Mouse (Mus musculus) intestine, postnatal 0 days (tissue): ENCODE measurements at regions not wholly inside any gene's neighbourhood (a gene's known extent, or its start where the extent isn't known, plus 50 kb on each side); places are given as distances from the start of the nearest gene placed in this dataset.

Experiments
- ATAC-seq: fragments of 200-750 bp; cut with Nextera tagmentation; 2 replicates; pipeline ENCODE4 v1.8.0; 2017; ENCODE audit warnings: mild to moderate bottlenecking, moderate TSS enrichment, moderate library complexity
- H3K27ac ChIP-seq: fragments of 300-500 bp; sonication (generic); 2 replicates; pipeline ENCODE4 v1.5.1; 2014; ENCODE audit warnings: mild to moderate bottlenecking, low read depth, low read length, moderate library complexity
- H3K27me3 ChIP-seq: fragments of 300-500 bp; sonication (generic); replicated peaks from 2 replicates; pipeline ENCODE4 v1.6.1; 2014; ENCODE audit warnings: low read length, mixed read lengths; ENCODE audit not compliant: control insufficient read depth, insufficient read depth
- H3K36me3 ChIP-seq: fragments of 300-500 bp; sonication (generic); 2 replicates; pipeline ENCODE4 v1.6.1; 2014; ENCODE audit warnings: mild to moderate bottlenecking, moderate library complexity; ENCODE audit not compliant: control insufficient read depth, insufficient read depth
- H3K4me1 ChIP-seq: fragments of 300-500 bp; sonication (generic); replicated peaks from 2 replicates; pipeline ENCODE4 v1.6.1; 2014; ENCODE audit warnings: antibody characterized with exemption, low read length, mixed read lengths; ENCODE audit not compliant: control insufficient read depth, insufficient read depth
- H3K4me2 ChIP-seq: fragments of 300-500 bp; sonication (generic); replicated peaks from 2 replicates; pipeline ENCODE4 v1.6.1; 2014; ENCODE audit warnings: low read depth, mild to moderate bottlenecking, moderate library complexity
- H3K4me3 ChIP-seq: fragments of 300-500 bp; sonication (generic); 2 replicates; pipeline ENCODE4 v1.5.1; 2014; ENCODE audit warnings: low read depth, low read length
- H3K9ac ChIP-seq: fragments of 300-500 bp; sonication (generic); 2 replicates; pipeline ENCODE4 v1.6.1; 2014; ENCODE audit warnings: mild to moderate bottlenecking, low read depth, low read length
- H3K9me3 ChIP-seq: fragments of 300-500 bp; sonication (generic); 2 replicates; pipeline ENCODE4 v1.6.1; 2016; ENCODE audit warnings: mixed run types; ENCODE audit not compliant: control insufficient read depth
- CTCF ChIP-seq: sonication (generic); IDR thresholded peaks from 2 replicates; pipeline ENCODE4 v1.5.1; 2016; ENCODE audit warnings: low read depth, mild to moderate bottlenecking, control low read depth, antibody characterized with exemption, moderate library complexity
- WGBS: fragments of 180-500 bp; shearing (Covaris S2); extraction: QIAGEN DNeasy Blood & Tissue Kit; methylation state at CpG from one replicate; pipeline ENCODE4 v1.1.7; 2014; 5-methylcytosine and 5-hydroxymethylcytosine counted together

- TF ChIP-seq CTCF: no peak
- no peak overlapping the region for H3K27ac ChIP-seq
- H3K4me1 ChIP-seq: no peaks in the 10 kb centered on the region
- no peaks in the 10 kb centered on the region for H3K36me3 ChIP-seq
- no peak overlapping the region for H3K4me3 ChIP-seq
- H3K9me3 ChIP-seq: no peaks in the 10 kb centered on the region
- ATAC-seq: no peak
- H3K27me3 ChIP-seq: no peaks in the 10 kb centered on the region
- H3K9ac ChIP-seq: no peak overlapping the region
- no peak overlapping the region for H3K4me2 ChIP-seq
- 94% methylated on average over 6 of the region's 6 CpGs for WGBS
These were observed 335.9 kb upstream of the Id2 start for GRCm38 (mm10) chr12:25432796-25433195.

DNA sequence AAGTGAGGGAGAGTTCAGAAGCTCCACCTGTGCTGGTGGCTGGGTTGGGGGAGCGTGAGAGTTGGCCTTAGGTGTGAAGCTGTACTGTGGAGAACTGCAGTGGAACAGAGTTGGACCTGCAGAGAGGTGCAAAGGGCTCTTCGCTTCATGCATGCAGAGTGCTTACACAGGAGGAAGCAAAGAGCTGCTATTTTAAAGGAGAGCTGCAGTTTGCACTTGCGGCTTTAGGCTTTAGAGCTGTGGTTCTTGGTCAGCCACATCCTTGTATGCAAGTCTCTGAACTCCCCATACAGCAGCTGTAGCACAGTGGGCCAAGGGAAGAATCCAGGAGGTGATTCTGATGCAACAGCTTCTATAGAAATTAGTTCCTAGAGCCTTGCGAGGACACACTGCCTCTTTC lies 334.0 kb upstream of the Id2 start:
- Histone ChIP-seq H3K9ac (no peak overlapping the region), H3K9me3 (no peaks in the 10 kb centered on the region), H3K4me2 (no peak overlapping the region), H3K4me3 (no peak overlapping the region), H3K27me3 (no peaks in the 10 kb centered on the region), H3K4me1 (no peaks in the 10 kb centered on the region), H3K36me3 (no peaks in the 10 kb centered on the region), H3K27ac (no peak overlapping the region)
- WGBS: 93% methylated on average over 4 of the region's 4 CpGs
- no peak for TF ChIP-seq CTCF
- ATAC-seq: no peak

DNA sequence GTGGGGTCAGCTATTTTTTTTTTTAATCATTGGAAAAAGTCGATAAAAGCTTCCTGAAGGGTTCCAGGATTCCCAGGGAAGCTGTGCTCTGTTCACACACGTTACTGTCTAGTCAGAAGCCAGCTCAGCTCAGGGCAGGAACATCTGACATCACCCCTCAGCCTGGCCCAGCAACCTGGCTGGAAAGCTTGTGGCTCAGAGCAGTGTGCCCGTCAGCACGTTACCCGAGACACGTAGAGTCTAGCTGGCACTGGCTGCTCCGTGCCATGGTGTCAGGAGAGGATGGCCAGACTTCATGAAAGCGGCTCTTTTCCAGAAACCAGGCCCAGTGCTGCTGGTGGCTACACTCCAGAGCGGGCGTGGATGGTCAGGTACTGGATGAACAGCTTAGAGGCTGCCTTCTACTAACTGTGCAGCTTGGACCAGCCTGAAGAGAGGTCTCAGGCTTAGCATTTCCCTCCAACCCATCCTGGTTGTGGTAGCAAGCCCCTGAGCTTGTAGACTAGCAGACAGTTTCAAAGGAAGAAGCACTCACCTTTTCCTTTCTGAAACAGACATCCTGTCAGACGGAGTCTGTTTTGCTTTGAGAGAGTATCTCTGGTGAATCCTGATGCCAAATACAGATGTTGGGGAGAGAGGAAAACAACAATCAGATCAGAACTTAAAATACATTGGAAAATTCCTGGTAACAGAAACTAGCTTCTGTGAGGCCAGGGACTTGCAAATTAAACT lies 331.1 kb upstream of the Id2 start:
- Histone ChIP-seq H3K9ac (no peak overlapping the region), H3K4me1 (no peaks in the 10 kb centered on the region), H3K4me3 (no peak overlapping the region), H3K4me2 (no peak overlapping the region), H3K27me3 (no peaks in the 10 kb centered on the region), H3K27ac (no peak overlapping the region), H3K36me3 (no peaks in the 10 kb centered on the region), H3K9me3 (no peaks in the 10 kb centered on the region)
- no peak for ATAC-seq
- 81% methylated on average over 11 of the region's 11 CpGs for WGBS
- no peak for TF ChIP-seq CTCF

DNA sequence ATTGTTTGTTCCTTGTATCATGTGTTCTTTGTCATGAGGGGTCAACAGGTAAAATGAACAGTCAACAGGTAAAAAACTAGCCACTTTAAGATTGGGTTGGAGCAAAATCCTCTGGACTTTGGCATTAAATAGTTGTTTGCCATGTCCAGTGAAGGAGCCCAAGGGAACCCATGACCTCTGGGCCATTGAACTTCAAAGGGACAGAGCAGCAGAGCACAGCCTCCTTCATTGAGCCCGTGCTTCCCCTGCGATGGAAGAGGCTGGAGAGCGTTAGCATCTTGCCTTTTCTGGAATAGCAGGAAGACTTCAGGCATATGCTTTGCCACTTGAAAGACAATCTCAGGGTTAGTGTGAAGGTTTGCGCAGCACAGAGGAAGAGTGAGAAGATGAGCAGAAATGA lies 320.4 kb upstream of the Id2 start:
- 87% methylated on average over 4 of the region's 4 CpGs for WGBS
- no peak for ATAC-seq

GRCm38 (mm10) chr12:25416571-25416970 lies 319.6 kb upstream of the Id2 start:
- no peak overlapping the region for H3K27ac ChIP-seq
- no peaks in the 10 kb centered on the region for H3K4me1 ChIP-seq
- H3K9me3 ChIP-seq: no peaks in the 10 kb centered on the region
- H3K36me3 ChIP-seq: no peaks in the 10 kb centered on the region
- H3K4me3 ChIP-seq: no peak overlapping the region
- no peak for TF ChIP-seq CTCF
- no peak overlapping the region for H3K9ac ChIP-seq
- H3K4me2 ChIP-seq: no peak overlapping the region
- 75% methylated on average over 3 of the region's 3 CpGs for WGBS
- H3K27me3 ChIP-seq: no peaks in the 10 kb centered on the region
- no peak for ATAC-seq

More for the DNA sequence above, 320.4 kb upstream of the Id2 start:
- no peak for TF ChIP-seq CTCF
- no peaks in the 10 kb centered on the region for H3K4me1 ChIP-seq
- H3K27ac ChIP-seq: no peak overlapping the region
- H3K4me2 ChIP-seq: no peak overlapping the region
- no peaks in the 10 kb centered on the region for H3K27me3 ChIP-seq
- no peak overlapping the region for H3K9ac ChIP-seq
- no peaks in the 10 kb centered on the region for H3K9me3 ChIP-seq
- no peaks in the 10 kb centered on the region for H3K36me3 ChIP-seq
- no peak overlapping the region for H3K4me3 ChIP-seq

- no peak for TF ChIP-seq CTCF
- H3K4me1 ChIP-seq: no peaks in the 10 kb centered on the region
- H3K27me3 ChIP-seq: no peaks in the 10 kb centered on the region
- no peak for ATAC-seq
- no peak overlapping the region for H3K4me2 ChIP-seq
- no peak overlapping the region for H3K27ac ChIP-seq
- no peaks in the 10 kb centered on the region for H3K36me3 ChIP-seq
- no peak overlapping the region for H3K4me3 ChIP-seq
- 60% methylated on average over 3 of the region's 3 CpGs for WGBS
- H3K9ac ChIP-seq: no peak overlapping the region
- no peaks in the 10 kb centered on the region for H3K9me3 ChIP-seq
These were observed 318.7 kb upstream of the Id2 start for GRCm38 (mm10) chr12:25415641-25416040.

GRCm38 (mm10) chr12:25415232-25415631 lies 318.3 kb upstream of the Id2 start:
- no peaks in the 10 kb centered on the region for H3K4me1 ChIP-seq
- peak; percentile 67 for TF ChIP-seq CTCF
- no peak overlapping the region for H3K27ac ChIP-seq
- no peak for ATAC-seq
- 32% methylated on average over 2 of the region's 2 CpGs for WGBS
- H3K9ac ChIP-seq: no peak overlapping the region
- no peak overlapping the region for H3K4me3 ChIP-seq
- H3K4me2 ChIP-seq: no peak overlapping the region
- H3K27me3 ChIP-seq: no peaks in the 10 kb centered on the region
- no peaks in the 10 kb centered on the region for H3K9me3 ChIP-seq
- no peaks in the 10 kb centered on the region for H3K36me3 ChIP-seq
